Mouse (Mus musculus) 416B (cell line): ENCODE results near the gene Hnrnpa1.
"Not testable (repeated sequence)": the region's sequence is repeated elsewhere in the genome, so short reads cannot be mapped to it uniquely, and the experiment has no call there.

Experiments
- DNase-seq: peaks from one replicate; pipeline ENCODE4 v3.0.0; 2011; ENCODE audit warnings: low read depth

Hnrnpa1 gene

GRCm38 (mm10) chr15:103241071-103242018 lies 1.1 kb downstream of the Hnrnpa1 start:
- DNase-seq: peak; percentile 47

GRCm38 (mm10) chr15:103242885-103243284 lies 2.7 kb downstream of the Hnrnpa1 start:
- no peak for DNase-seq

- DNase-seq: no peak
Measured at GRCm38 (mm10) chr15:103245616-103246015, 5.4 kb downstream of the Hnrnpa1 start.

GRCm38 (mm10) chr15:103247078-103247781 lies 7.0 kb downstream of the Hnrnpa1 start:
- DNase-seq: peak; percentile 62

- peak; percentile 64 for DNase-seq
Measured at GRCm38 (mm10) chr15:103247782-103248400, 7.7 kb downstream of the Hnrnpa1 start.

- no peak for DNase-seq
Measured at GRCm38 (mm10) chr15:103248401-103249313, 8.4 kb downstream of the Hnrnpa1 start.

- DNase-seq: not testable (repeated sequence)
Measured at GRCm38 (mm10) chr15:103249511-103249910, 9.3 kb downstream of the Hnrnpa1 start.

- DNase-seq: peak; percentile 86
Measured at GRCm38 (mm10) chr15:103250195-103250740, 10.0 kb downstream of the Hnrnpa1 start.

- peak; percentile 42 for DNase-seq
Measured at GRCm38 (mm10) chr15:103251595-103251994, 11.4 kb downstream of the Hnrnpa1 start.

- DNase-seq: peak; percentile 95
Measured at GRCm38 (mm10) chr15:103252660-103253059, 12.4 kb downstream of the Hnrnpa1 start.

GRCm38 (mm10) chr15:103253352-103253751 lies 13.1 kb downstream of the Hnrnpa1 start:
- peak; percentile 80 for DNase-seq

- DNase-seq: peak; percentile 83
Measured at GRCm38 (mm10) chr15:103255169-103255568, 14.9 kb downstream of the Hnrnpa1 start.

GRCm38 (mm10) chr15:103256210-103256986 lies 16.2 kb downstream of the Hnrnpa1 start:
- DNase-seq: peak; percentile 41

- peak; percentile 100 for DNase-seq
Measured at GRCm38 (mm10) chr15:103257790-103258728, 17.8 kb downstream of the Hnrnpa1 start, which contains the start of gene Nfe2. Nfe2 (minus strand) TSS chr15:103258403.

- DNase-seq: peak; percentile 63
Measured at GRCm38 (mm10) chr15:103259162-103259561, 18.9 kb downstream of the Hnrnpa1 start.

GRCm38 (mm10) chr15:103259989-103260388 lies 19.8 kb downstream of the Hnrnpa1 start:
- peak; percentile 93 for DNase-seq

GRCm38 (mm10) chr15:103264794-103265193 lies 24.6 kb downstream of the Hnrnpa1 start:
- no peak for DNase-seq

- peak; percentile 95 for DNase-seq
Measured at GRCm38 (mm10) chr15:103268903-103269302, 28.7 kb downstream of the Hnrnpa1 start.
